17 mouse cellular contexts compared by ENCODE assay signal in genomic region chr14:58487836-58488235, GRCm38 (mm10).
"Had no signal": no experiment of that assay in that cellular context is flagged by ENCODE, and none has a peak within 500 bp of the region (broad histone marks: within the 10 kb centered on the region; RNA-seq: fewer than 3 reads in every experiment).

No protein-coding gene starts in this region.

- H3K4me3 ChIP-seq: megakaryocyte, embryonic 14.5 days; midbrain, embryonic 13.5 days; midbrain, embryonic 15.5 days; neural tube, embryonic 13.5 days; neural tube, embryonic 15.5 days; stomach, embryonic 15.5 days had no signal

- DNase-seq: lung, adult 18-20 months; lung, embryonic 14.5 days; lung, postnatal 10 days; lung, postnatal 36 days; retina, postnatal 1 day; right cerebral cortex, adult 18-20 months; right cerebral cortex, postnatal 25 days; right cerebral cortex, postnatal 4 days; thymus, adult 2 months; thymus, postnatal 36 days had no signal

- H3K27me3 ChIP-seq: megakaryocyte, embryonic 14.5 days; midbrain, embryonic 13.5 days; midbrain, embryonic 15.5 days; neural tube, embryonic 13.5 days; neural tube, embryonic 15.5 days; stomach, embryonic 15.5 days had no signal

- H3K4me2 ChIP-seq: lung, embryonic 14.5 days; midbrain, embryonic 11.5 days; midbrain, embryonic 13.5 days; midbrain, embryonic 15.5 days; neural tube, embryonic 13.5 days; neural tube, embryonic 15.5 days; stomach, embryonic 15.5 days had no signal

- H3K36me3 ChIP-seq: midbrain, embryonic 13.5 days; midbrain, embryonic 15.5 days; neural tube, embryonic 13.5 days; neural tube, embryonic 15.5 days; stomach, embryonic 15.5 days had no signal
